Mouse (Mus musculus): ENCODE data around the gene Ggps1.

DNA sequence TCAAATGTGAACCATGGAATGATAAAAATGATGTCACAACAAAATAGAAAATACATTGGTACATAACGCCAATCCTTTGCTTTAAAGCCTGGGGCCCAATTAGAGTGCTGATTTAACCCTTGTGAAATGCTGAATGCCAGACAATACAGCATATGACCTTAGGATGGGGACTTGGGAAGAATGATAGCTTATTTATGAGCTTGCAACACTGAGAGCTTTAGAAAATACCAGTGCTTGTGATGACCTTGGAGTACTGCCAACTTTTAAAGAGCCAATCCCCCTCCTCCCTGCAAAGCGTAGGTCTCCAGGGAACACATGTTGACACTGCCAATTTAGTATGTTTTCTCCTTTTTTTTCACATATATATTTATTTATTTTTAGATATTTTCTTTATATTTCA lies 60.6 kb downstream of the Ggps1 start:
- TF ChIP-seq POLR2A (IDR thresholded peaks at IDR 0.05; ENCODE audit: insufficient read length, low read depth) (no peak), MAX (IDR thresholded peaks at IDR 0.05; ENCODE audit: low read depth) (no peak), USF1 (IDR thresholded peaks at IDR 0.05; ENCODE audit: low read depth) (no peak), POLR2AphosphoS2 (IDR thresholded peaks at IDR 0.05; ENCODE audit: insufficient read length, low read depth) (no peak), REST (IDR thresholded peaks at IDR 0.05; ENCODE audit: insufficient read depth, insufficient read length) (no peak)
